Mouse (Mus musculus) lung, postnatal 0 days (tissue): ENCODE results near the gene Gfra1.

Experiments
- CTCF ChIP-seq: IDR thresholded peaks from 2 replicates; pipeline ENCODE4 v1.5.1; 2016; ENCODE audit warnings: antibody characterized with exemption, mild to moderate bottlenecking
- EP300 ChIP-seq: IDR thresholded peaks from 2 replicates; pipeline ENCODE4 v1.6.1; 2016; ENCODE audit warnings: antibody characterized with exemption, mild to moderate bottlenecking, control low read depth

DNA sequence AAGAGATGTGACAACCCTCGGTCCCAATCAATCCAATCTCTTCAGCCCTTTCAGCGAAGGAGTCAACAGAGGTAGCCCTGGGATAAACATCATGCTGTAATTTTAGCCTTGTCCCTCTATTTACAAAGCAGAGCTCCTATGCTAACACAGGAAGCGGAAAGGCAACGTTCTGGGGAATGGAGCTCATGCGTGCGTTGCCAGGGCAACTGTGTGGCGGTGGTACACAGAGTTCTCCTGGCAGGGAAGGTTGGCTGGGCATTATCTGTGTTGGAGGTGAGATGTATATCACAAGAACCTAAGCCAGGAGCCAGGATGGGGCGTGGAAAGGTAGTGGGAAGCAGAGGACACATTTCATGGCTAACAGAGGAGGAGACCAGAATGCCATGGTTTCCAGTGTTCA is 194.8 kb downstream of the Gfra1 start:
- no peak for TF ChIP-seq CTCF
- 0 out of 2 replicates have a peak, but pooled peaks have one; percentile 15 for TF ChIP-seq EP300
